9 mouse cellular contexts compared by ENCODE assay signal in the genomic region with DNA sequence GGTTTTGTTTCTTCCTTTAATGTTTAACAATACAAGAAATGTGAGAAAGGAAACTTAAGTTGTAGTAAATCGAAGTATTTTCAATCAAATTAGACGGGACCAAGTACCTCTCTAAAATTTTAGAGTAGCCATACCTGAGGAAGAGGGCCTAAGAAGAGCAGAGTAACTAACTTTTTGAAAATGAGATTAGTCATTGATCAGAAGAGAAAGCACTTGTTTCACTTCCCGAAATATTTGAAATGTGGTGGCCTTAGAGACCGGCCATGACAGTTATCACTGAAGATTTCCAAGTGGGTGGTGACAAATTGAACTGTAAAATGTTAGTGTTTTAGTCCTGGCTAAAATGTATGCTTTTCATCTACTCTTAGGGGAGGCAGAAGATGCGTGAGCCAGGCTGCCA. TPM values are rescaled to one million over a fixed set of nuclear protein-coding genes. Genes with fewer than 3 reads are reported as not detected.
A peak's percentile ranks its signal among the peaks of the same experiment; 100 is the strongest.
DNase-seq lines count a peak whose midpoint lies in the region; ATAC-seq and TF ChIP-seq lines count a peak whose summit lies in the region.
"Had no signal": no experiment of that assay in that cellular context is flagged by ENCODE, and none has a peak within 500 bp of the region (broad histone marks: within the 10 kb centered on the region; RNA-seq: fewer than 3 reads in every experiment).

No protein-coding gene starts in this region.

- peaks cover 35% of the 10 kb centered on the region for H3K4me1 ChIP-seq in kidney, embryonic 16.5 days (ENCODE audit: insufficient read depth, low read length)
- peaks cover 36% of the 10 kb centered on the region for H3K4me1 ChIP-seq in forebrain, embryonic 13.5 days
- H3K4me1 ChIP-seq in limb, embryonic 14.5 days (ENCODE audit: control insufficient read depth, insufficient read depth, low read length) = peaks cover 17% of the 10 kb centered on the region
- H3K4me1 ChIP-seq in neural tube, embryonic 14.5 days (ENCODE audit: control insufficient read depth, insufficient read depth, low read length) = peaks cover 4% of the 10 kb centered on the region; the same call in 1 of the 2 replicates

- H3K9me3 ChIP-seq in kidney, embryonic 16.5 days (ENCODE audit: low read length) = no peaks in the 10 kb centered on the region
- H3K9me3 ChIP-seq in forebrain, embryonic 13.5 days (replicated peaks) = no peaks in the 10 kb centered on the region
- no peaks in the 10 kb centered on the region for H3K9me3 ChIP-seq in limb, embryonic 14.5 days (ENCODE audit: control insufficient read depth, low read length)
- H3K9me3 ChIP-seq in neural tube, embryonic 14.5 days (ENCODE audit: control insufficient read depth, low read length) = no peaks in the 10 kb centered on the region
- H3K9me3 ChIP-seq: G1E had no signal

- no peak for DNase-seq in kidney, postnatal 25 days
- DNase-seq in limb, embryonic 14.5 days (ENCODE audit: low spot score) = no peak
- DNase-seq in ovary, adult 18-20 months (ENCODE audit: low spot score) = no peak
- no peak for DNase-seq in thymus, postnatal 36 days
- DNase-seq in gastrocnemius, postnatal 4 days (ENCODE audit: low spot score in 2 of 2) = no peak

- H3K4me2 ChIP-seq in kidney, embryonic 16.5 days (replicated peaks; ENCODE audit: low read depth, low read length) = peak overlapping the region; percentile 59
- H3K4me2 ChIP-seq in forebrain, embryonic 13.5 days = peak overlapping the region; percentile 57
- peak overlapping the region; percentile 61 for H3K4me2 ChIP-seq in limb, embryonic 14.5 days (replicated peaks; ENCODE audit: low read depth, low read length, severe bottlenecking)
- peak overlapping the region; percentile 43; the same call in 1 of the 2 replicates for H3K4me2 ChIP-seq in neural tube, embryonic 14.5 days (ENCODE audit: low read depth, low read length)

- H3K27me3 ChIP-seq in kidney, embryonic 16.5 days (ENCODE audit: insufficient read depth, low read length) = no peaks in the 10 kb centered on the region
- no peaks in the 10 kb centered on the region for H3K27me3 ChIP-seq in forebrain, embryonic 13.5 days
- no peaks in the 10 kb centered on the region for H3K27me3 ChIP-seq in limb, embryonic 14.5 days (ENCODE audit: control insufficient read depth, insufficient read depth, low read length)
- H3K27me3 ChIP-seq in neural tube, embryonic 14.5 days (ENCODE audit: control insufficient read depth, insufficient read depth, low read length) = no peaks in the 10 kb centered on the region

- no peak for TF ChIP-seq POLR2A in limb, embryonic 14.5 days (IDR thresholded peaks at IDR 0.05; ENCODE audit: borderline replicate concordance, extremely low read depth, insufficient read depth, insufficient read length)

- peak overlapping the region; percentile 37; the same call in 1 of the 2 replicates for H3K4me3 ChIP-seq in kidney, embryonic 16.5 days (ENCODE audit: low read length)
- peak overlapping the region; percentile 27; the same call in 1 of the 2 replicates for H3K4me3 ChIP-seq in forebrain, embryonic 13.5 days
- peak overlapping the region; percentile 27; the same call in 1 of the 2 replicates for H3K4me3 ChIP-seq in limb, embryonic 14.5 days (replicated peaks; ENCODE audit: low read length)
- no peak overlapping the region for H3K4me3 ChIP-seq in neural tube, embryonic 14.5 days (ENCODE audit: low read depth, low read length)

- WGBS in kidney, embryonic 16.5 days = 55% methylated on average over 5 of the region's 5 CpGs
- WGBS in forebrain, embryonic 13.5 days = 46% methylated on average over 5 of the region's 5 CpGs
- 60% methylated on average over 5 of the region's 5 CpGs for WGBS in limb, embryonic 14.5 days
- 57% methylated on average over 5 of the region's 5 CpGs for WGBS in neural tube, embryonic 14.5 days

- H3K27ac ChIP-seq in kidney, embryonic 16.5 days (ENCODE audit: low read length) = peak overlapping the region; percentile 83
- no peak overlapping the region for H3K27ac ChIP-seq in forebrain, embryonic 13.5 days
- no peak overlapping the region for H3K27ac ChIP-seq in limb, embryonic 14.5 days (replicated peaks; ENCODE audit: low read depth, low read length)
- no peak overlapping the region for H3K27ac ChIP-seq in neural tube, embryonic 14.5 days (ENCODE audit: low read depth, low read length)

- peaks cover 1% of the 10 kb centered on the region; the same call in 1 of the 2 replicates for H3K36me3 ChIP-seq in kidney, embryonic 16.5 days (ENCODE audit: insufficient read depth, low read length)
- H3K36me3 ChIP-seq in forebrain, embryonic 13.5 days (ENCODE audit: poor library complexity, severe bottlenecking) = peaks cover 2% of the 10 kb centered on the region; the same call in 1 of the 2 replicates
- H3K36me3 ChIP-seq in limb, embryonic 14.5 days (ENCODE audit: control insufficient read depth, insufficient read depth, low read length) = peaks cover under 1% of the 10 kb centered on the region; the same call in 1 of the 2 replicates
- H3K36me3 ChIP-seq in neural tube, embryonic 14.5 days (ENCODE audit: control insufficient read depth, insufficient read depth, low read length) = no peaks in the 10 kb centered on the region
- H3K36me3 ChIP-seq: G1E had no signal

- H3K9ac ChIP-seq in kidney, embryonic 16.5 days (replicated peaks; ENCODE audit: low read length) = peak overlapping the region; percentile 57
- H3K9ac ChIP-seq in forebrain, embryonic 13.5 days = peak overlapping the region; percentile 58; the same call in 1 of the 2 replicates
- no peak overlapping the region for H3K9ac ChIP-seq in limb, embryonic 14.5 days (ENCODE audit: low read depth, low read length, severe bottlenecking)
- H3K9ac ChIP-seq in neural tube, embryonic 14.5 days (replicated peaks; ENCODE audit: low read depth, low read length) = no peak overlapping the region

- no peak for ATAC-seq in kidney, embryonic 16.5 days (ENCODE audit: low FRiP score, low TSS enrichment)
- no peak for ATAC-seq in forebrain, embryonic 13.5 days
- 0 out of 2 replicates have a peak, but pooled peaks have one; percentile 4 for ATAC-seq in limb, embryonic 14.5 days (ENCODE audit: low FRiP score, low read depth)
- ATAC-seq in neural tube, embryonic 14.5 days (ENCODE audit: low read depth) = no peak

RNA-seq across cellular contexts. Expression of gene Dusp6, which starts 59.9 kb away (rescaled TPM):
- 87.9 and 95.9 TPM in 2 replicates for polyA plus RNA-seq in kidney, embryonic 16.5 days (2015; fragmentation: Nextera tagmentation; extraction: Ambion mirVana)
- 24.9 and 26.8 TPM in 2 replicates for polyA plus RNA-seq in forebrain, embryonic 13.5 days (2015; fragmentation: Nextera tagmentation; extraction: Ambion mirVana)
- polyA plus RNA-seq in limb, embryonic 14.5 days (2012; rRNA removed) = 60.2 and 78.3 TPM in 2 replicates
- 64.7 and 67.7 TPM in 2 replicates for polyA plus RNA-seq in limb, embryonic 14.5 days (2014; fragmentation: Nextera tagmentation; extraction: Ambion mirVana)
- 20.3 and 27.6 TPM in 2 replicates for polyA plus RNA-seq in neural tube, embryonic 14.5 days (2014; fragmentation: Nextera tagmentation; extraction: Ambion mirVana)
- total RNA-seq in gastrocnemius, postnatal 4 days (2021) = 10 to 100 TPM; 58.5 to 63.1 TPM
- polyA plus RNA-seq: G1E had no signal

Comparison
In these comparisons a context has a peak if more than half of its experiments do, and no peak if none do; other contexts are left out.
1. H3K9ac ChIP-seq: peak in kidney, embryonic 16.5 days (single experiment) and forebrain, embryonic 13.5 days (single experiment); none in limb, embryonic 14.5 days (single experiment) and neural tube, embryonic 14.5 days (single experiment).
2. Peak in every context shown above with its lines, with median percentiles within 50 percentile points of each other: H3K4me2 ChIP-seq.